Mouse (Mus musculus) MEL (cell line): ENCODE results near the gene Arhgap29. TPM values are rescaled to one million over a fixed set of nuclear protein-coding genes. Genes with fewer than 3 reads are reported as not detected.

Experiments
- DNase-seq: peaks from one replicate; pipeline ENCODE4 v3.0.0; 2011; ENCODE audit warnings: low read depth, low spot score
- H3K27ac ChIP-seq: 2 replicates; pipeline ENCODE4 v1.5.1; 2012; ENCODE audit warnings: low read depth, mild to moderate bottlenecking, control low read depth, low read length, moderate library complexity; ENCODE audit not compliant: control insufficient read depth
- H3K27me3 ChIP-seq, 2 experiments: fragments of 150-350 bp in 1 of 2; sonication (generic) in 1 of 2; 2 replicates each; pipeline ENCODE4 v1.6.1; 2012; ENCODE audit warnings: low read length in 2 of 2, mild to moderate bottlenecking in 2 of 2, improper control_type of control experiment in 1 of 2, moderate library complexity in 1 of 2; ENCODE audit not compliant: insufficient read depth in 2 of 2, control insufficient read depth in 1 of 2
- H3K36me3 ChIP-seq, 2 experiments: 2 replicates each; pipeline ENCODE4 v1.6.1; 2012 to 2014; ENCODE audit warnings: low read length in 2 of 2, improper control_type of control experiment in 1 of 2, inconsistent platforms in 1 of 2, mild to moderate bottlenecking in 1 of 2; ENCODE audit not compliant: insufficient read depth in 2 of 2, control insufficient read depth in 1 of 2
- H3K4me1 ChIP-seq, 2 experiments: fragments of 150-350 bp in 1 of 2; sonication (generic) in 1 of 2; 2 replicates each; pipeline ENCODE4 v1.6.1; 2012; ENCODE audit warnings: low read length in 2 of 2, improper control_type of control experiment in 1 of 2, mild to moderate bottlenecking in 1 of 2; ENCODE audit not compliant: insufficient read depth in 2 of 2, control insufficient read depth in 1 of 2
- H3K4me3 ChIP-seq, 2 experiments: fragments of 150-350 bp in 1 of 2; sonication (generic) in 1 of 2; 2 replicates each; pipeline ENCODE4 v1.5.1; 2012; ENCODE audit warnings: low read depth in 2 of 2, low read length in 2 of 2, mild to moderate bottlenecking in 2 of 2, moderate library complexity in 2 of 2, control low read depth in 1 of 2, improper control_type of control experiment in 1 of 2; ENCODE audit not compliant: control insufficient read depth in 1 of 2, insufficient read depth in 1 of 2
- H3K79me2 ChIP-seq: 2 replicates; pipeline ENCODE4 v1.6.1; 2012; ENCODE audit warnings: mild to moderate bottlenecking, low read length, moderate library complexity; ENCODE audit not compliant: control insufficient read depth, poor library complexity, insufficient read depth
- H3K9ac ChIP-seq: 2 replicates; pipeline ENCODE4 v1.6.1; 2012; ENCODE audit warnings: low read depth, mild to moderate bottlenecking, control low read depth, low read length, moderate library complexity; ENCODE audit not compliant: control insufficient read depth, poor library complexity, severe bottlenecking
- H3K9me3 ChIP-seq: fragments of 150-350 bp; sonication (generic); replicated peaks from 2 replicates; pipeline ENCODE4 v1.6.1; 2012; ENCODE audit warnings: mild to moderate bottlenecking, low read length, improper control_type of control experiment, moderate library complexity; ENCODE audit not compliant: insufficient read depth
- E2F4 ChIP-seq: IDR thresholded peaks from 2 replicates; pipeline ENCODE4 v1.6.1; 2011; ENCODE audit warnings: low read depth, low read length, improper control_type of control experiment, borderline replicate concordance
- ETS1 ChIP-seq: IDR thresholded peaks from 2 replicates; pipeline ENCODE4 v1.6.1; 2012; ENCODE audit warnings: low read depth, mild to moderate bottlenecking, inconsistent platforms, low read length, improper control_type of control experiment, moderate library complexity
- GABPA ChIP-seq: IDR thresholded peaks from 2 replicates; pipeline ENCODE4 v1.6.1; 2012; ENCODE audit warnings: low read depth, mild to moderate bottlenecking, inconsistent platforms, low read length, improper control_type of control experiment, moderate library complexity
- GATA1 ChIP-seq: IDR thresholded peaks from 2 replicates; pipeline ENCODE4 v1.6.1; 2011; ENCODE audit warnings: low read depth, low read length, improper control_type of control experiment
- HCFC1 ChIP-seq: IDR thresholded peaks from 2 replicates; pipeline ENCODE4 v1.6.1; 2012; ENCODE audit warnings: low read depth, mild to moderate bottlenecking, inconsistent platforms, low read length, improper control_type of control experiment, moderate library complexity
- JUND ChIP-seq: IDR thresholded peaks from 2 replicates; pipeline ENCODE4 v1.6.1; 2011; ENCODE audit warnings: low read depth, mild to moderate bottlenecking, improper control_type of control experiment, low read length
- MAX ChIP-seq: IDR thresholded peaks from 2 replicates; pipeline ENCODE4 v1.6.1; 2011; ENCODE audit warnings: low read length, improper control_type of control experiment
- MYC ChIP-seq: IDR thresholded peaks from 2 replicates; pipeline ENCODE4 v1.6.1; 2011; ENCODE audit warnings: low read depth, mild to moderate bottlenecking, low read length, improper control_type of control experiment, moderate library complexity
- NELFE ChIP-seq: IDR thresholded peaks from 2 replicates; pipeline ENCODE4 v1.6.1; 2011; ENCODE audit warnings: low read depth, low read length, improper control_type of control experiment
- NRF1 ChIP-seq: IDR thresholded peaks from 2 replicates; pipeline ENCODE4 v1.6.1; 2014; ENCODE audit warnings: low read depth, mild to moderate bottlenecking, inconsistent platforms, low read length, improper control_type of control experiment, moderate library complexity; ENCODE audit not compliant: poor library complexity, insufficient read depth, severe bottlenecking
- POLR2AphosphoS5 ChIP-seq: IDR thresholded peaks from 2 replicates; pipeline ENCODE4 v1.6.1; 2012; ENCODE audit warnings: low read depth, borderline replicate concordance, mild to moderate bottlenecking, inconsistent platforms, low read length, moderate library complexity, mixed read lengths
- RCOR1 ChIP-seq: IDR thresholded peaks from 2 replicates; pipeline ENCODE4 v1.6.1; 2012; ENCODE audit warnings: low read depth, mild to moderate bottlenecking, inconsistent platforms, low read length, improper control_type of control experiment
- SMC3 ChIP-seq: IDR thresholded peaks from 2 replicates; pipeline ENCODE4 v1.6.1; 2011; ENCODE audit warnings: low read depth, low read length, improper control_type of control experiment
- TAL1 ChIP-seq: IDR thresholded peaks from 2 replicates; pipeline ENCODE4 v1.6.1; 2012; ENCODE audit warnings: mild to moderate bottlenecking, inconsistent platforms, low read length, moderate library complexity, mixed read lengths
- TBP ChIP-seq: IDR thresholded peaks from 2 replicates; pipeline ENCODE4 v1.8.0; 2011; ENCODE audit warnings: low read depth, low read length, improper control_type of control experiment
- ZC3H11A ChIP-seq: IDR thresholded peaks from 2 replicates; pipeline ENCODE4 v1.6.1; 2012; ENCODE audit warnings: low read depth, mild to moderate bottlenecking, inconsistent platforms, low read length, improper control_type of control experiment
- ZKSCAN1 ChIP-seq: IDR thresholded peaks from 2 replicates; pipeline ENCODE4 v1.6.1; 2012; ENCODE audit warnings: low read depth, mild to moderate bottlenecking, inconsistent platforms, low read length, improper control_type of control experiment, moderate library complexity
- ZMIZ1 ChIP-seq: IDR thresholded peaks from 2 replicates; pipeline ENCODE4 v1.6.1; 2012; ENCODE audit warnings: low read depth, mild to moderate bottlenecking, inconsistent platforms, low read length, improper control_type of control experiment, moderate library complexity
- ZNF384 ChIP-seq: IDR thresholded peaks from 2 replicates; pipeline ENCODE4 v1.6.1; 2012; ENCODE audit warnings: low read depth, mild to moderate bottlenecking, inconsistent platforms, low read length, improper control_type of control experiment
- polyA plus RNA-seq, 2 experiments: library from polyadenylated mRNA; stranded (reverse) in 1 of 2; unstranded in 1 of 2; fragments of >175 nt in 1 of 2; fragments of >200 nt in 1 of 2; gene quantifications; 2 replicates each; pipeline versions ENCODE4 v1.2.1 to v1.2.4; 2012; ENCODE audit warnings: low replicate concordance in 2 of 2, low read depth in 1 of 2; ENCODE audit not compliant: insufficient read length in 2 of 2, insufficient read depth in 1 of 2, missing spikeins in 1 of 2
- total RNA-seq: library from RNA; depleted of rRNA; stranded (reverse); fragments of 300-350 nt; gene quantifications from 2 replicates; pipeline ENCODE4 v1.2.3, GENCODE M21; 2012

Arhgap29 gene
- total and polyA plus RNA-seq, 3 experiments = 0.19 to 0.23 TPM; not detected in 1

DNA sequence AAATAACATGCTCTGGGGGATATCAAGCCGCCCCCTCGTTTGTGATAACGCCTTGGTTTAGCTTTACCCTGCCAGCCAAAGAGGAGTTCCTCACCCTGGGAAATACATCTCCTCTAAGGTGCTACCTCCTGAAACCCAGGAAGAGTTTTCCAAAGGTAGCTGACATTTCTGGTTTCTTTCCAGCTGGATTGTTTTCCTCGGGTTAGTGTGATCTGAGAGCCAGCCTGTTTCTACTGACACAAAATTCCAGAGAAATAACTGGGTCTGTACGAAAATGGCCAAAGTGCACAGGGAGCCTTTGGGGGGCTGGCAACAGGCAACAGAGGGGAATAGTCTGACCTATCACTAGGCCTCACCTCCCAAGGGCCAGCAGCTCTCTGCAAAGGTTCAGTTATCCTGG, 81.9 kb downstream of the Arhgap29 start:
- Histone ChIP-seq H3K4me3 (no peak overlapping the region), H3K36me3 (no peaks in the 10 kb centered on the region), H3K4me1 (no peaks in the 10 kb centered on the region), H3K9ac (no peak overlapping the region), H3K79me2 (no peaks in the 10 kb centered on the region), H3K27ac (no peak overlapping the region), H3K9me3 (no peaks in the 10 kb centered on the region), H3K27me3 (no peaks in the 10 kb centered on the region)
- no peak for DNase-seq
- no peak for TF ChIP-seq TAL1
- TF ChIP-seq HCFC1 = no peak
- no peak for TF ChIP-seq SMC3
- TF ChIP-seq NELFE = no peak
- no peak for TF ChIP-seq GATA1

GRCm38 (mm10) chr3:122035092-122035491, 82.8 kb downstream of the Arhgap29 start:
- H3K27ac ChIP-seq = no peak overlapping the region
- no peaks in the 10 kb centered on the region for H3K4me1 ChIP-seq
- H3K9ac ChIP-seq = no peak overlapping the region
- no peaks in the 10 kb centered on the region for H3K27me3 ChIP-seq
- no peaks in the 10 kb centered on the region for H3K36me3 ChIP-seq
- no peak for DNase-seq
- no peak overlapping the region for H3K4me3 ChIP-seq
- TF ChIP-seq RCOR1 (no peak), MAX (no peak), GATA1 (no peak), NRF1 (no peak), HCFC1 (no peak), ZKSCAN1 (no peak), GABPA (no peak), MYC (no peak), ZMIZ1 (no peak), NELFE (no peak), ETS1 (no peak), ZNF384 (no peak)
- H3K79me2 ChIP-seq = no peaks in the 10 kb centered on the region
- no peaks in the 10 kb centered on the region for H3K9me3 ChIP-seq

DNA sequence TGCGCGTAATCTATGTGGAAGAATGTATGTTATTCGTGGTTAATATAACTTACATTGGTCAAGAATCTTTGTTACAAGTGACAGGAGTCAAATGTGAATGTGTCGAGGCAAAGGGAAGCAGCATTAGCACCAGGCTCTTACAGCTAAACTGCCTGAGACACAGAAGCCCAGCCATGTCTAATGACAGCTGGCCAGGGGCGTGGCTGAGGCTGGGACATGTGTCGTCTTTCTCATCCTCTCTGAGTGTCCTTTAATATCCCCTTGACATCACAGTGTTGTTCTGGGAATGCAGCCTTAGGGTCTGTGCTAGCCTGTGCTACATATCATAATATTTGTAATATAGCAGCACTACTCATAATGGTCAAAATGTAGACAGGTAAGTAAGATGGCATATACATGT, 88.2 kb downstream of the Arhgap29 start:
- Histone ChIP-seq H3K4me1 (no peaks in the 10 kb centered on the region), H3K79me2 (no peaks in the 10 kb centered on the region), H3K9me3 (no peaks in the 10 kb centered on the region), H3K9ac (no peak overlapping the region), H3K27me3 (no peaks in the 10 kb centered on the region), H3K27ac (no peak overlapping the region), H3K36me3 (no peaks in the 10 kb centered on the region), H3K4me3 (no peak overlapping the region)
- no peak for DNase-seq
- TF ChIP-seq POLR2AphosphoS5 = no peak
- no peak for TF ChIP-seq TBP
- no peak for TF ChIP-seq HCFC1
- TF ChIP-seq E2F4 = no peak
- no peak for TF ChIP-seq ZC3H11A
- no peak for TF ChIP-seq JUND
